Mouse (Mus musculus) liver, adult 2 months (tissue): ENCODE data around the gene Myog.
"Not testable (repeated sequence)": the region's sequence is repeated elsewhere in the genome, so short reads cannot be mapped to it uniquely, and the experiment has no call there.

Source experiments
- CTCF ChIP-seq: fragments of 200-500 bp; IDR thresholded peaks from 2 replicates; pipeline ENCODE4 v1.5.1; 2011; ENCODE audit warnings: low read depth, low read length, control low read depth
- POLR2A ChIP-seq: fragments of 200-500 bp; IDR thresholded peaks from 2 replicates; pipeline ENCODE4 v1.6.1; 2011; ENCODE audit warnings: low read length, control low read depth; ENCODE audit not compliant: insufficient read depth; ENCODE audit errors: extremely low read depth

DNA sequence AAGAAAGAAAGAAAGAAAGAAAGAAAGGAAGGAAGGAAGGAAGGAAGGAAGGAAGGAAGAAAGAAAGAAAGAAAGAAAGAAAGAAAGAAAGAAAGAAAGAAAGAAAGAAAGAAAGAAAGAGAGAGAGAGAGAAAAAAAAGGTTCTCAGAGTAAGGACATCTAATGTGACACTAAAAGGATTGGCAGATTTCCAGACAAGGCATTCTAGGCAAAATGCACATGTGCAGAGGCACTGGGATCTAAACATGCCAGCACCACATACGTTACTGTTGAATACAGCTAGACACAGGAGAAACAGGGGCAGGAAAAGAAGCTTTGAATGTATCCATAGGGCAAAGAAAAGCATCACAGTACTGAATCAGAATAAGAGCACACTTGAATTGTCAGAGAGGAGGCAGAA is 40.1 kb upstream of the Myog start:
- TF ChIP-seq CTCF, POLR2A: not testable (repeated sequence)
